Mouse (Mus musculus): Measurements from ENCODE around the gene Numb.
A peak's percentile ranks its signal among the peaks of the same experiment; 100 is the strongest.
"Not testable (repeated sequence)": the region's sequence is repeated elsewhere in the genome, so short reads cannot be mapped to it uniquely, and the experiment has no call there.

The Numb gene

DNA sequence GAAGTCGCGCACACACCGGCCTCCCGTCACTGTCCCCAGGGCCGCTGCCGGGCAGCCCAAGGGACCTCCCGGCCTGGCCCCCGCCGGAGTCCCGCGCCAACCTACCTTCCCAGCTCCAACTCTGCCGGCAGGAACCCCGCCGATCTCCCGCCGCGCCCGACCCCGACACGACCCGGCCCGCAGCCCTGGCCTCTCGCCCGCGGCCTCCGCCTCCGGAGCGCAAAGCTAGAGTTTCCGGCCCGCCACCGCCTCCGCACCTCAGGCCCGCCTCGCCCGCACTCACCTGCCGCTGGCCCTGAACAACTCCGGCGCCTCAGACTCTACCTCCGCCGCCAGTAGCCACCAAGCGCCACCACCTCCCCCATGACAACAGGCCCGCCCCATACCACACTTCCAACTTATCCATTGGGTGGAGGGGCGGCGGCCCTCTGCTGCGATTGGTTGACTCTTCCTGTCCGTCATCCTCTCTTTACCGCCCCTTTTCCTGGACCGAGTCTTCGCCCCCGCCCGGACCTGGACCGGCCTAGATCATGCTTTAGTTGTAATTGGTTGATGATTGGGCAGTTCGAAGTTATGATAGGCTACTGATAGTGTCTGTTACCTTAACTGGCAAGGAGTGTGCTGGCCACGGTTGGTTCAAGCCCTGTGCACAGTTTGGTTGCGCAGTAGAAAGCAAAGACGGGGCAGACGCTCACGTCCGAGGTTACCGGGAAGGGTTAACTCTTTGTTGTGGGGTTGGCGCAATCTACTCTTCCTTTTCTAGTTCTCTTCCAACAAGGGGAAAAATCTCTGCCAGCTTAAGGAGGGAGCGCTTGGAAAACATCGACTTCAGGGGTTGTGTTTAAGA lies at the start of gene Numb:
Numb (minus strand) TSS at position 400 of the 847 bp plus-strand sequence.
- DNase-seq (ENCODE audit: low read depth), result peak; percentile 99

DNA sequence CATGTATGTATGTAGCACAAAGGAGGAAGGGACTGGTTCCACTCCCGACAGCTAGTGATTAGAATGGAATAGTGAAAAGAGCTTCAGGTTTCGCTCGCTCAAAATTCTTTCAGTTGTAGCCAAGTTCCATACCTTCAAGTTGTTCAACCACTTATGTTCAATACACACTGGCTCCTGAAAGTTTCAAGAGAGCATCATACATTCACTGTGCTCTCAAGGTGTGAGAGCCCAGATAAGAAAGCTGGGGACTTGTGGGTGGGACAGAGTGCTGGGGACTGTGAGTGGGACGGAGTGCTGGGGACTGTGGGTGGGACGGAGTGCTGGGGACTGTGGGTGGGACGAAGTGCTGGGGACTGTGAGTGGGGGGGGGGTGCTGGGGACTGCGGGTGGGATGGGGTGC lies 43.5 kb upstream of the Numb start:
- no peak for DNase-seq (ENCODE audit: low read depth)

- DNase-seq (ENCODE audit: low read depth), result no peak
Measured at GRCm38 (mm10) chr12:83958278-83958677, 36.5 kb upstream of the Numb start.

DNA sequence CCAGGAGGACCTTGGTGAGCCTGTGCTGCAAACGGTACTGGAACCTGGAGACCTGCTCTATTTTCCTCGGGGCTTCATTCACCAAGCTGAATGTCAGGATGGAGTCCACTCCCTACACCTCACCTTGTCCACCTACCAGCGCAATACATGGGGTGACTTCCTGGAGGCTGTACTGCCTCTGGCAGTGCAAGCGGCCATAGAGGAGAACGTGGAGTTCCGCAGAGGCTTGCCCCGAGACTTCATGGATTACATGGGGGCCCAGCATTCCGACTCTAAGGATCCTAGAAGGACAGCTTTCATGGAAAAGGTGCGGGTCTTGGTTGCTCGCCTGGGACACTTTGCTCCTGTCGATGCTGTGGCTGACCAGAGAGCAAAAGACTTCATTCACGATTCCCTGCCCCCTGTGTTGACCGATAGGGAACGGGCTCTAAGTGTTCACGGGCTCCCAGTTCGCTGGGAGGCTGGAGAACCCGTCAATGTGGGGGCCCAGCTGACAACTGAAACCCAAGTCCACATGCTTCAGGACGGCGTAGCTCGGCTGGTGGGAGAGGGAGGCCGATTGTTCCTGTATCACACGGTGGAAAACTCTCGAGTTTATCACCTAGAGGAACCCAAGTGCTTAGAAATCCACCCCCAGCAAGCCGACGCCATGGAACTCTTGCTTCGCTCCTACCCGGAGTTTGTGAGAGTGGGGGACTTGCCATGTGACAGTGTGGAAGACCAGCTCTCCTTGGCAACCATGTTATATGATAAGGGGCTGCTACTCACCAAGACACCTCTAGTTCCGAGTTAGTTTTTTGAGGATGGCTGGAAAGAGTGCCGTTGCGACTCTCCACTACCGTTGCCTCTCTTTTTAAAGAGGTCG lies 30.2 kb upstream of the Numb start:
- no peak for DNase-seq (ENCODE audit: low read depth)

GRCm38 (mm10) chr12:83950840-83951701 lies 29.3 kb upstream of the Numb start:
- DNase-seq (ENCODE audit: low read depth), result peak; percentile 41

DNA sequence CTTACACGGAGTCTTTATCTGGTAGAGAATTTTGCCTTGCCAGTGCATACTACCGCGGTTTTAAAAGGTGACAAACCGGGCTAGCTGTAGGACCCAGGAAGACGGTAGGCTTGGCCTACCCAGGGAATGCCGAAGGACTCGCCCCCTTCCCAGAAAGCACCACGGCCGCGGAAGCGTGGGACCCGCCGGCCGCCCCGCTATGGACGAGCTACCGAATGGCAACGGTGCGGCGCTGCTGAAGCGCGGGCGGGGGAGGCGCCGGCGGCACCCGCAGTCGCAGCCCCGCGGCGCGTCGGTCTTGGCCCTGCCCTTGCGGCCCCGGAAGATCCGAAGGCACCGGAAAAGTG lies 28.7 kb upstream of the Numb start, which contains the start of gene Riox1:
Riox1 (plus strand) TSS at position 116 of the 347 bp plus-strand sequence.
- DNase-seq (ENCODE audit: low read depth), result peak; percentile 91

DNA sequence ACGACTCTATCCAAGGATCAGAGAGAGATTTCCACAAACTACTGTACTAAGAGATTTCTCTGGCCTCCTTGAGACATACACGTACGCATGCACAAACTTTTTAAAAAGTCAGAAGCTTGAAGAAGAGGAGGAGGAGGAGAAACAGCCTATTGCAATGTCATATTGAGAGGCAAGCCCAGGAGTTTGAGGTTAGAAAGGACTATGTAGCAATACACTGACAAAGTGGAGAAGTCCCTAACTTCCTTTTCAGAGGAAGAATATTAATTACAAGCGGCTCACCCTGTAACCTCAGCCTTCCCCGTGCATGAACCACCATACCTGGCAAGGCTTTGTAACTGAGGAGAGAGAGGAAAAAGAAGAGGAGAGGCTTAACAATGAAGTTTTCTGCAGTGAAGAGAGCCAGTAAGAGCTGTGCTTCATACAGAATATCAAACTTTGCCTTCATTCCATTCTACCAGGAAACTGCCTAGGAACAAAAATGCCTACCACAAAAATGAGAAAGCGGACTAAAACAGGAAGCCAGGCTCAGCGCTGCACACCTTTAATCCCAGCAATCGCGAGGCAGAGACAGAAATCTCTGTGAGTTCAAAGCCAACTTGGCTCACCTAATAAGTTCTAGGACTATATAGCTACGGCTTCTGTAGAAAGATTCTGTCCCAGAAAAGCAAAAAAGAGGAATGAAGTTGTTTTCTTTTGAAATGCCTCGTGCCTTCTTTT lies 28.2 kb upstream of the Numb start:
- DNase-seq (ENCODE audit: low read depth), result no peak

GRCm38 (mm10) chr12:83949043-83949442 lies 27.3 kb upstream of the Numb start:
- no peak for DNase-seq (ENCODE audit: low read depth)

DNA sequence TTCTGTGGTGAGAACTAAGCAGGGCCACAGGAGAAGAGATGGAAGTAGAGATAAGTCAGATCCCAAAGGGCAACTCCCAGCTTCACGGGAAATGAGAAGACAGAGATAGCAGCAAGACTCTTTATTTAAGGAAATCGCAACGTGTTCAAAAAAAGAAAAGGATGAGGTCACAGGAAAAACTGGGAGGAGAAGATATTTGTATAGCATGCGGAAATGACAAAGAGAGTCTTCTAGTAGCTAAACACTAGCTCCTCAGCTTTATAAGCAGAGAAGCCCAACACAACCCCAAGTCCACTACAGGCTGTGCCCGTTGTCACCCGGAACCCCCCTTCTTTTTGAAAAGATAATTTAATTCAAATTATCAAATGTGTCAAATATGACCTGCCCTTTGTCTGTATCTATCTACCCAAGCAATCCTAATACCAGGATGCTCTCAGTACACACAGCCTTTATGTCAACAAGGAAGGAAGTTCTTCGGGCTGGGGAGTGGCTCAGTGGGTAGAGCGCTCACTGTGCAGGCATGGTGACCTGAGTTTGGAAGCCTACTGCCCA lies 25.6 kb upstream of the Numb start:
- no peak for DNase-seq (ENCODE audit: low read depth)

GRCm38 (mm10) chr12:83941938-83942337 lies 20.2 kb upstream of the Numb start:
- DNase-seq (ENCODE audit: low read depth), result no peak

GRCm38 (mm10) chr12:83940031-83940430 lies 18.3 kb upstream of the Numb start:
- DNase-seq (ENCODE audit: low read depth), result peak; percentile 13

GRCm38 (mm10) chr12:83939332-83939731 lies 17.6 kb upstream of the Numb start:
- DNase-seq (ENCODE audit: low read depth), result no peak

DNA sequence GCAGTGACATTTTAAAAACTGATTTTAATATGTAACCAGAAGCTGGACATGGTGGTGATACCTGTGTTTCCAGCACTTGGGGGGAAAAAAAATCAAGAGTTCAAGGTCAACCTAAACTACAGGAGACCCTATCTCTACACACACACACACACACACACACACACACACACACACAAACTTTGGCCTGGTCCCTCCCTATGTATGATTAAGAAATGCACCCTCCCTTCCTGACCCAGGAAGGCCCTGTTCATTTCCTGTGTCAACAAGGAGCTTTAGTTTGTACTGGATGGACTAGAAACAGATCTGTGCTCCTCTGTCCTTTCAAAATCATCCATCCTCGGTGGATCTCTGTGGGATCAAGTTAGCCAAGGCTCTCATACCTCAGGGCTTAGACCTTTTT lies 16.9 kb upstream of the Numb start:
- not testable (repeated sequence) for DNase-seq (ENCODE audit: low read depth)

DNA sequence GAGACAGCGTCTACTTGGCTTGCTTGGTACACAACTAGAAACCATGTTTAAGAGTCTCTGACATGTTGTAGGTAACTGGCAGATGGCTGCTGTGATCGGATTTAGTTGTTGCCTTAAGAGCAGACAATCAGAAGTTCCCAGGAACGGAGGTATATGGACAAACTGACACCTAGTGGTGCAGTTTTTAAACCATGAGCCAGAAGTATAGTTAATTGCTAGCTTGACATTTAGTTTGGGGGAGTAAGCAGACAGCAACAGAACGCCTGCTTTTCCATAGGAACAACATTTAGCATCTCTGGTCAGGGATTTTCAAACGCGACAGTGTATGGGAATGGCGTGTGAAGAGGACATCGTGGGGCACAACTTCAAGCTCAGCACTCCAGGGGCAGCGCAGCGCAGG lies 15.9 kb upstream of the Numb start:
- peak; percentile 28 for DNase-seq (ENCODE audit: low read depth)

- no peak for DNase-seq (ENCODE audit: low read depth)
Measured at GRCm38 (mm10) chr12:83929186-83929804, 7.6 kb upstream of the Numb start.

DNA sequence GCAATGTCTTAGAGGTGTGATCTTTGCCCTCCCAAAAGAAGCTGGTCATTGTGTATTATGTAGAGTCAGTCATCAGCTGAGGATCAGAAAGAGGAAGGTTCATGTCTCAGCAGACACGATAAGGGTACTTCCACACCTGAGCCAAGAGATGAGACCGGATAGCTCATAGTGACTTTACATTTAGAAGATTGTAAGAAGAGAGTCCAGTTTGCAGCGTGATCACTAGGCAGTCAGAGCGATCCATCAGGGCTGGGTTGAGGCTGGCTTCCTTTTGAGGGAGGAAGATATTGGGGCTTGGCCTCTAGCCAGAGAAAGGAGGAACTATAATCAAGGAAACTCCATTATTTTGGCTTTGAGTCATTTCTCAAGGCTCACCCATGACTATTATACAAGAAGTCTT lies 6.0 kb upstream of the Numb start:
- peak; percentile 24 for DNase-seq (ENCODE audit: low read depth)

DNA sequence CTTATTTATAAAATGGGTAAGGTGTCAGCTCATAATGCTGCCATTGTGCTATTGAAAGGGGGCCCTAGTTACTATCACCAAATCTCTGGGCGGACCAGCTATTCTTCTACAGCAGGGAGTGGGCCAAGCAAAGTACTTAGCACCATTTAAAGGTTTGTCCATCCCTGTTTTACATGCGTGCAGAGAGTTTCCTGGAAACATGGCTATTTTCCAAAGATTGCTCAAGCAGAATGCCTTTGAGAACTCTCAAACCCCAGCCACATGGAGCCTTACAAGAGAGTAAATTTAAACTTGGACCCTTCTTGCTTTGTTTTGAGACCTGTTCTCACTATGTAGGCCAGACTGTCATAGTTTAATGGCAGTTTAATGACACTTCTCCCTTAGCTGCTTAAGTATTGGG lies 4.3 kb upstream of the Numb start:
- peak; percentile 43 for DNase-seq (ENCODE audit: low read depth)

GRCm38 (mm10) chr12:83925160-83925703 lies 3.5 kb upstream of the Numb start:
- no peak for DNase-seq (ENCODE audit: low read depth)

GRCm38 (mm10) chr12:83924332-83924731 lies 2.6 kb upstream of the Numb start:
- no peak for DNase-seq (ENCODE audit: low read depth)

DNA sequence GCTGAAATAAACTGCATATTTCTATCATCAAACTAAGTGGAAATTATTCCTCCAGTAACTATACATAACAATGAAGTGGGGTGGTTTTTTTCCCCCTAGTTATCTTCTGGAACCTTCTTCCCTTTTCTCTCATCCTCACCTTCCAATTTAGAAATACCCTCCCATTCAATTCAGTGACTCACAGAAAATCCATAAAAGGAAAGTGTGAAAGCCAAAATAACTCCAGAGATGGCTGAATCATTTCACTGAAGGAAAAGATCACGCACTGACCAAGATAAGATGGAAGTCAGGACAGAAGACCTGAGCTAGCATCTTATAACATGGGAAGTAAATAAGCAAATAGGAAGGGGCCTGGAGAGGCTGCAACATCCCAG lies 1.7 kb upstream of the Numb start:
- DNase-seq (ENCODE audit: low read depth), result no peak

Measured in NIH3T3 (cell line).